ENCODE assay signal across 26 mouse cellular contexts in genomic region chr7:39580601-39581000, GRCm38 (mm10).
DNase-seq lines count a peak whose midpoint lies in the region; ATAC-seq lines count a peak whose summit lies in the region.
"Had no signal": no experiment of that assay in that cellular context is flagged by ENCODE, and none has a peak within 500 bp of the region (broad histone marks: within the 10 kb centered on the region; RNA-seq: fewer than 3 reads in every experiment).

No protein-coding gene starts in this region.

- H3K27ac ChIP-seq in midbrain, embryonic 11.5 days (ENCODE audit: low read depth, low read length) = no peak overlapping the region
- H3K27ac ChIP-seq in midbrain, embryonic 13.5 days = no peak overlapping the region
- H3K27ac ChIP-seq: embryonic facial prominence, embryonic 13.5 days; embryonic facial prominence, embryonic 15.5 days; forebrain, embryonic 10.5 days; forebrain, embryonic 12.5 days had no signal

- H3K36me3 ChIP-seq in midbrain, embryonic 11.5 days (ENCODE audit: control insufficient read depth, insufficient read depth, low read length) = no peaks in the 10 kb centered on the region
- H3K36me3 ChIP-seq in midbrain, embryonic 13.5 days = no peaks in the 10 kb centered on the region
- H3K36me3 ChIP-seq: embryonic facial prominence, embryonic 13.5 days; embryonic facial prominence, embryonic 15.5 days; forebrain, embryonic 10.5 days; forebrain, embryonic 12.5 days had no signal

- H3K9ac ChIP-seq in midbrain, embryonic 11.5 days (ENCODE audit: low read length) = no peak overlapping the region
- H3K9ac ChIP-seq in midbrain, embryonic 13.5 days (replicated peaks) = no peak overlapping the region
- H3K9ac ChIP-seq: embryonic facial prominence, embryonic 13.5 days; embryonic facial prominence, embryonic 15.5 days; forebrain, embryonic 12.5 days had no signal

- 91% methylated on average over 2 of the region's 2 CpGs for WGBS in midbrain, embryonic 11.5 days
- WGBS in midbrain, embryonic 13.5 days = 89% methylated on average over 2 of the region's 2 CpGs

- no peaks in the 10 kb centered on the region for H3K9me3 ChIP-seq in midbrain, embryonic 11.5 days (ENCODE audit: control insufficient read depth, low read length)
- H3K9me3 ChIP-seq in midbrain, embryonic 13.5 days = no peaks in the 10 kb centered on the region
- H3K9me3 ChIP-seq: embryonic facial prominence, embryonic 13.5 days; embryonic facial prominence, embryonic 15.5 days; forebrain, embryonic 10.5 days; forebrain, embryonic 12.5 days had no signal

- peak; percentile 69 for DNase-seq in midbrain, embryonic 11.5 days (ENCODE audit: low spot score, missing footprints)
- peak; percentile 45 for DNase-seq in ES-CJ7 (ENCODE audit: low read depth, low spot score)
- DNase-seq in ZHBTc4 (ENCODE audit: low read depth, low spot score) = peak; percentile 45
- DNase-seq in adrenal gland, adult 8-10 months = no peak
- DNase-seq in frontal cortex, postnatal 25 days (ENCODE audit: low spot score in 2 of 2) = no peak
- DNase-seq: adrenal gland, adult 2 months; adrenal gland, postnatal 14 days; adrenal gland, postnatal 36 days; B cell, adult 2 months; cerebellum, adult 11 months; cerebellum, adult 18-20 months; cerebellum, adult 8-10 months; cerebellum, adult 9-11 months; cerebellum, postnatal 14 days; cerebellum, postnatal 36 days; embryo, embryonic 11 days had no signal

- H3K4me1 ChIP-seq in midbrain, embryonic 11.5 days (ENCODE audit: control insufficient read depth, insufficient read depth, low read length) = no peaks in the 10 kb centered on the region
- H3K4me1 ChIP-seq in midbrain, embryonic 13.5 days (replicated peaks) = no peaks in the 10 kb centered on the region
- H3K4me1 ChIP-seq: embryonic facial prominence, embryonic 13.5 days; embryonic facial prominence, embryonic 15.5 days; forebrain, embryonic 10.5 days; forebrain, embryonic 12.5 days had no signal

- H3K4me3 ChIP-seq in midbrain, embryonic 11.5 days (ENCODE audit: low read depth, low read length) = no peak overlapping the region
- H3K4me3 ChIP-seq in midbrain, embryonic 13.5 days (replicated peaks) = no peak overlapping the region
- H3K4me3 ChIP-seq: embryonic facial prominence, embryonic 13.5 days; embryonic facial prominence, embryonic 15.5 days; erythroblast, embryonic 14.5 days; forebrain, embryonic 10.5 days; forebrain, embryonic 12.5 days had no signal

- no peak for ATAC-seq in midbrain, embryonic 11.5 days (ENCODE audit: low FRiP score)
- no peak for ATAC-seq in midbrain, embryonic 13.5 days
- ATAC-seq: CD4-positive, CD25-positive, alpha-beta regulatory T cell, adult 4 months; forebrain, embryonic 14.5 days; forebrain, embryonic 16.5 days had no signal

- H3K4me2 ChIP-seq in midbrain, embryonic 11.5 days = no peak overlapping the region
- no peak overlapping the region for H3K4me2 ChIP-seq in midbrain, embryonic 13.5 days (replicated peaks)
- H3K4me2 ChIP-seq: embryonic facial prominence, embryonic 13.5 days; embryonic facial prominence, embryonic 15.5 days; forebrain, embryonic 12.5 days had no signal

- no peaks in the 10 kb centered on the region for H3K27me3 ChIP-seq in midbrain, embryonic 11.5 days (ENCODE audit: control insufficient read depth, insufficient read depth, low read length)
- H3K27me3 ChIP-seq in midbrain, embryonic 13.5 days = no peaks in the 10 kb centered on the region
- H3K27me3 ChIP-seq: CH12.LX; embryonic facial prominence, embryonic 13.5 days; embryonic facial prominence, embryonic 15.5 days; forebrain, embryonic 12.5 days had no signal

Comparison
In these comparisons a context has a peak if more than half of its experiments do, and no peak if none do; other contexts are left out.
1. DNase-seq: peak in midbrain, embryonic 11.5 days (single experiment), ES-CJ7 (single experiment) and ZHBTc4 (single experiment); none in adrenal gland, adult 8-10 months (single experiment) and frontal cortex, postnatal 25 days (0 of 2).